Mouse (Mus musculus) ovary, adult 2 months (tissue): ENCODE results near the gene Mrgpra2b. TPM values are rescaled to one million over a fixed set of nuclear protein-coding genes. Genes with fewer than 3 reads are reported as not detected.

Experiments used
- polyA plus RNA-seq: library from polyadenylated mRNA; depleted of rRNA; stranded (reverse); fragments of >200 nt; gene quantifications from 2 replicates; pipeline ENCODE4 v1.2.3, GENCODE M21; 2012; rRNA removed

Gene Mrgpra2b
- polyA plus RNA-seq, result not detected in 2 replicates

DNA sequence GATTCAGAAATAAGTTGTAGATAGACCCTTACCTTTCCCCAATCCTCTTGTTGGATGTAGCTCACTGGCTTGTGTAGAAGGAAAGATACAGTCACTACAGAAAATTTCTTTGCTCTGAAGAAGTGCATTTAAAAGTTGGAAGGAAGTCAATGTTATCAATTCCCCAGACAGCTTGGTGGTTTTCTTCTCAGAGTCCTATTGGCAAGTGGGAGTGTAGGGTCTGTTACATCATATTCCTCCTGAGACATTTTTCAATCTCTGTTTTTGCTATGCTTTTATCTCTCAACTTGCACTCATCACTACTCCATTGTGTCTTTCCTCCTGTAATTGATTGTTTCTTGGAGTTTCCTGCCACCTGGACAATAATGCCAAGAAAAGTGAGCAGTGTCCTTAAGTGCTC lies at the start of gene Mrgpra2b:
Mrgpra2b (minus strand) TSS at position 101 of the 400 bp plus-strand sequence.

GRCm38 (mm10) chr7:47452015-47452414 lies 76.6 kb downstream of the Mrgpra2b start, which contains the start of gene Mrgpra2a:
Gene Mrgpra2a, minus strand, starts transcription at chr7:47452139.

Other genes starting within 250 kb of the Mrgpra2b start
- gene Mrgpra1, start 174.6 kb downstream of the Mrgpra2b start, polyA plus RNA-seq, result not detected in 2 replicates
- gene Mrgpra2a, start 76.7 kb downstream of the Mrgpra2b start, polyA plus RNA-seq, result not detected in 2 replicates
- not detected in 2 replicates for gene Mrgpra3, start 72.5 kb upstream of the Mrgpra2b start, polyA plus RNA-seq